Mouse (Mus musculus) thymus, adult 2 months (tissue): ENCODE results near the gene Cass4. TPM values are rescaled to one million over a fixed set of nuclear protein-coding genes. Genes with fewer than 3 reads are reported as not detected.

Source experiments
- DNase-seq: peaks from one replicate; pipeline ENCODE4 v3.0.0; 2021
- H3K27ac ChIP-seq: fragments of 200-500 bp; 2 replicates; pipeline ENCODE4 v1.5.1; 2012; ENCODE audit warnings: low read length, control low read depth; ENCODE audit not compliant: control insufficient read depth, insufficient read depth
- H3K27me3 ChIP-seq: fragments of 200-500 bp; 2 replicates; pipeline ENCODE4 v1.6.1; 2012; ENCODE audit warnings: mild to moderate bottlenecking, low read length, moderate library complexity, mixed read lengths; ENCODE audit not compliant: control insufficient read depth, insufficient read depth
- H3K36me3 ChIP-seq: fragments of 200-500 bp; 2 replicates; pipeline ENCODE4 v1.6.1; 2012; ENCODE audit warnings: mild to moderate bottlenecking, low read length, moderate library complexity; ENCODE audit not compliant: control insufficient read depth, insufficient read depth
- H3K4me1 ChIP-seq: fragments of 200-500 bp; replicated peaks from 2 replicates; pipeline ENCODE4 v1.6.1; 2012; ENCODE audit warnings: low read length; ENCODE audit not compliant: control insufficient read depth, insufficient read depth
- H3K4me3 ChIP-seq: fragments of 200-500 bp; 2 replicates; pipeline ENCODE4 v1.5.1; 2012; ENCODE audit warnings: mild to moderate bottlenecking, low read length, control low read depth, moderate library complexity; ENCODE audit not compliant: control insufficient read depth, insufficient read depth
- CTCF ChIP-seq: fragments of 200-500 bp; IDR thresholded peaks from 2 replicates; pipeline ENCODE4 v1.5.1; 2012; ENCODE audit warnings: mild to moderate bottlenecking, control low read depth, low read length, moderate library complexity, borderline replicate concordance; ENCODE audit not compliant: control insufficient read depth, poor library complexity, insufficient read depth; ENCODE audit errors: extremely low read depth
- POLR2A ChIP-seq: fragments of 200-500 bp; IDR thresholded peaks from 2 replicates; pipeline ENCODE4 v1.6.1; 2012; ENCODE audit warnings: mild to moderate bottlenecking, low read length, control low read depth, moderate library complexity; ENCODE audit not compliant: control insufficient read depth, poor library complexity, insufficient read depth; ENCODE audit errors: extremely low read depth
- WGBS: fragments of 180-500 bp; shearing (Covaris S2); methylation state at CpG from one replicate; pipeline ENCODE4 v1.1.7; 2018; 5-methylcytosine and 5-hydroxymethylcytosine counted together
- polyA plus RNA-seq: library from polyadenylated mRNA; depleted of rRNA; stranded (reverse); fragments of >200 nt; gene quantifications from 2 replicates; pipeline ENCODE4 v1.2.3, GENCODE M21; 2012

The Cass4 gene
- polyA plus RNA-seq, 1 experiment, result 2.2 TPM

DNA sequence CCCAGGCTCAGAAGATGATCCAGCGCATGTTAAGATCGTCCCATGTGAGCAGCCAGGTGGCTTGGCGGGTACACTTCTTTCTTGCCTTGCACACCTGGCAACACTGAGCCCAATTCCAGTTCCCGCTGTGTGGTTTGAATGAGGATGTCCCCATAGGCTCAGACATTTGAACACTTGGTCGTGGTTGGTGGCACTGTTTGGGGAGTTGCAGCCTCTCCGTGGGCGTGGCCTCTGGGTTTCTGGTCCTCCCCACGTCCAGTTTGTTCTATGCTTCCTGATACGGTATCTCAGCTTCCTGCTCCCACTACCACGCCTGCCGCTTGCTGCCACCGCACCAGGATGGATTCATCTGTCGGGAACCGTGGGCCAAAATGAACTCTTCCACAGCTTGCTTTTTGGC lies 43.8 kb upstream of the Cass4 start:
- H3K4me3 ChIP-seq, result no peak overlapping the region
- no peak for DNase-seq
- H3K36me3 ChIP-seq, result peaks cover under 1% of the 10 kb centered on the region; the same call in 1 of the 2 replicates
- TF ChIP-seq POLR2A, result no peak
- TF ChIP-seq CTCF, result no peak
- WGBS, result 90% methylated on average over 14 of the region's 14 CpGs
- peaks cover 10% of the 10 kb centered on the region for H3K4me1 ChIP-seq
- H3K27me3 ChIP-seq, result no peaks in the 10 kb centered on the region
- H3K27ac ChIP-seq, result no peak overlapping the region

DNA sequence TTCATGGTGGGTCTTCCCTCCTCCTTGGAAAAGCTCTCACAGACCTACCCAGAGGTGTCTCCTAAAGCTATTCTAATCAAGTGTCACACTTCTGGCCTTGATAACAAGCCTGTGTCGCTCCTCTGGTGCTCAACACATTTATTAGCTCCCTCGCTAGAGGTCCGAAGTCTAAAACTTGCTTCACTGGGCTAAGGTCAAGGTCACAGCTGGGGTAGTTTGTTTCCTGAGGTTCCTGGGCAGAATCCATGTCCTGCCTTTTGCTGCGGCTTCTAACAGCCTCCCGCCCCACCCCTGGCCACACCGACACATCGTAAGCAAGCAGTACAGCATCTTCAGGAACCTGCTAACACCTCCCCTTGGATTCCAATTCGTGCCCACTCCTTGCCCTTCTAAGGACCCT lies 42.8 kb upstream of the Cass4 start:
- no peaks in the 10 kb centered on the region for H3K27me3 ChIP-seq
- no peak overlapping the region for H3K4me3 ChIP-seq
- H3K27ac ChIP-seq, result no peak overlapping the region
- TF ChIP-seq POLR2A, result no peak
- TF ChIP-seq CTCF, result no peak
- H3K36me3 ChIP-seq, result peaks cover 10% of the 10 kb centered on the region
- 96% methylated on average over 8 of the region's 8 CpGs for WGBS
- H3K4me1 ChIP-seq, result peaks cover 4% of the 10 kb centered on the region
- DNase-seq, result no peak

DNA sequence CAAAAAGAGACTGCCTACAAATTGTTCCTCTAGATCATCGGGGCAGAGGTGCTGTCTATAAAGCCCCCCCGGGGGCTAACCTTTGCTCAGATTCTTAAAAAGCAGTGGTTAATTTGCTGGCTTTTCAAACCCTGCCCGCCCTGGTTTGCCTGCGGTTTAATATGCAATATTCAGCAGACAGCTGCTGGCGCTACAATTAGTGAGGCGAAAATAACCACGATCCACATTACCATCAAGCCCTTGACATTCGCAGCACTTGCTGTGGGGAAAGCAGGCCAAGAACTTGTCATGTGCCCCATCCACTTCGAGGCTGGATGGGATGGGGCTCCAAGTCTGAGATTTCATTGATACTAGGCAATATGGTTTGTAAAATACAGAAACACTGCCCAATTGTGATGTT lies 40.4 kb upstream of the Cass4 start:
- 90% methylated on average over 9 of the region's 9 CpGs for WGBS
- H3K4me1 ChIP-seq, result no peaks in the 10 kb centered on the region
- H3K4me3 ChIP-seq, result no peak overlapping the region
- H3K27me3 ChIP-seq, result no peaks in the 10 kb centered on the region
- no peak for DNase-seq
- TF ChIP-seq POLR2A, result no peak
- no peak for TF ChIP-seq CTCF
- H3K36me3 ChIP-seq, result peaks cover 34% of the 10 kb centered on the region
- H3K27ac ChIP-seq, result no peak overlapping the region

DNA sequence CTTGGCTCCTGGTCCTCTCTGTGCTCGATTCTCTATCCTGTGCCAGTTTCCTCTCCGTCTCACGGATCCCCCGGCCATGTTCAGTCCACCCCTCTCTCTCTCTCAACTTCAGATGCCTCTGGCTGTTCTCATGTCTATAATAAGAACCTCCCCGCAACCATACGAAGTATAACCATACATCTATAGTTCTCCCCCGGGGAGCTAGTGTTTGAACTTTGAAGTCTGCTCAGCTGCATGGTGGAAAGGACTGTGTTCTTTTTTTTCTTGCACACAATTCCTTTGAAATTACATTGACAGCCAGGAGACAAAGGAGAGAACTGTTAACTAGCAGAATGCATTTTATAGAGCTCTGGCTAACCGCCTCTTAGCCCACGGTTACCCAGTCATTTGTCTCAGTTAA lies 38.8 kb upstream of the Cass4 start:
- TF ChIP-seq CTCF, result no peak
- no peak for TF ChIP-seq POLR2A
- Histone ChIP-seq H3K27me3 (no peaks in the 10 kb centered on the region), H3K36me3 (peaks cover 50% of the 10 kb centered on the region), H3K4me1 (no peaks in the 10 kb centered on the region), H3K4me3 (no peak overlapping the region), H3K27ac (no peak overlapping the region)
- no peak for DNase-seq
- 93% methylated on average over 9 of the region's 9 CpGs for WGBS

DNA sequence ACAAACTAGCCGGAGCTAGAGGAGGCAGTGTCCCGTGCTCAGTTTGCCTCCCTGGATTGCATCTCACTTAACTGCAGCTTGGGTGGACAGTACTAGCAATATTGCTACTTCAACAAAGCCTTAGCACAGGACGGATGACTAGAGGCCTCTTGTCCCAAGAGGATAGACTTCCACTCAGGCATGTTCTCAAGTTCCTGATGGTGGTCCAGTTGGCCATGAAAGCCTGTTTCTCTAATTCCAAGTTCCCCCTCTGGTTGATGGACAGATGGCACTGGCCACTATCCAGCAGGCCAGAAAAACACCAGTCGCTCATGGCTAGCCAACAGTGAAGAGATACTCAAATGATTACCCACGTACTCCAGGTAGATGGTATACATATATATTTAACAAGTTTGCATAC lies 37.8 kb upstream of the Cass4 start:
- H3K36me3 ChIP-seq, result peaks cover 60% of the 10 kb centered on the region
- WGBS, result 97% methylated on average over 5 of the region's 5 CpGs
- TF ChIP-seq CTCF (no peak), POLR2A (no peak)

DNA sequence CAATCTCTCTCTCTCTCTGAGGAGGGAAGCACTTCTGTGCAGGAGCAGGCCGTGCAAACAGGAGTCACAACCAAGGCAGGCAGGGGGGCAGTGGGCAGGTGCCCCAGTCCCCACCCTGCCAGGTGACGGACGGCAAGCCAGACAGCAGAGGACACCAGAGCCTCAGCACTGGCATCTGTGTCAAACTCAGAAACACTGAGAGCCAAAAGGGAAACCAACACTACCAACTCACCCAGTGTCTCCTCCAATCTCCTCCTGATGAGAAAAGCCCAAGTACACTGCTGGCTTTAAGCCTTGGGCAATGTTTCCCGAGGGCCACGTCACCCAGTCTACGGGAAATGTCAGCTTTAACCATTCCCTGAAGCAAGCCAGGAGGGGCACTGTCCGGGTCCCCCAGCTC lies 30.4 kb upstream of the Cass4 start:
- Histone ChIP-seq H3K4me3 (no peak overlapping the region), H3K4me1 (no peaks in the 10 kb centered on the region; the same call in 1 of the 2 replicates), H3K36me3 (peaks cover 70% of the 10 kb centered on the region), H3K27me3 (no peaks in the 10 kb centered on the region), H3K27ac (no peak overlapping the region)
- TF ChIP-seq POLR2A (no peak), CTCF (no peak)
- no peak for DNase-seq
- 96% methylated on average over 7 of the region's 7 CpGs for WGBS

More for the DNA sequence above, 37.8 kb upstream of the Cass4 start:
- Histone ChIP-seq H3K4me1 (no peaks in the 10 kb centered on the region), H3K27ac (no peak overlapping the region), H3K27me3 (no peaks in the 10 kb centered on the region), H3K4me3 (no peak overlapping the region)
- DNase-seq, result no peak
